Mouse (Mus musculus): ENCODE results near the gene Chrm4.

GRCm38 (mm10) chr2:91939303-91939935, 12.4 kb downstream of the Chrm4 start:
- TF ChIP-seq CTCF (IDR thresholded peaks at IDR 0.05; ENCODE audit: borderline replicate concordance, control insufficient read depth, extremely low read depth, insufficient read depth, low read length, poor library complexity) = no peak
- TF ChIP-seq POLR2A (IDR thresholded peaks at IDR 0.05; ENCODE audit: control insufficient read depth, extremely low read depth, insufficient read depth, low read length, poor library complexity) = no peak
